28 mouse cellular contexts compared by ENCODE assay signal in genomic region chr11:19091101-19091857, GRCm38 (mm10).
DNase-seq lines count a peak whose midpoint lies in the region; ATAC-seq and TF ChIP-seq lines count a peak whose summit lies in the region.
"Had no signal": no experiment of that assay in that cellular context is flagged by ENCODE, and none has a peak within 500 bp of the region (broad histone marks: within the 10 kb centered on the region; RNA-seq: fewer than 3 reads in every experiment).

No protein-coding gene starts in this region.

- 0 out of 2 replicates have a peak, but pooled peaks cover 3% of the 10 kb centered on the region for H3K27me3 ChIP-seq in limb, embryonic 13.5 days
- no peaks in the 10 kb centered on the region for H3K27me3 ChIP-seq in limb, embryonic 10.5 days (ENCODE audit: low read depth, poor library complexity, severe bottlenecking)
- no peaks in the 10 kb centered on the region for H3K27me3 ChIP-seq in limb, embryonic 14.5 days (ENCODE audit: control insufficient read depth, insufficient read depth, low read length)
- H3K27me3 ChIP-seq: hindbrain, embryonic 15.5 days; intestine, embryonic 15.5 days; limb, embryonic 12.5 days; liver, embryonic 13.5 days; neural tube, embryonic 12.5 days had no signal

- 39% methylated on average over 15 of the region's 15 CpGs for WGBS in limb, embryonic 13.5 days
- WGBS in limb, embryonic 10.5 days = 91% methylated on average over 15 of the region's 15 CpGs
- 30% methylated on average over 15 of the region's 15 CpGs for WGBS in limb, embryonic 14.5 days

- ATAC-seq in limb, embryonic 13.5 days (ENCODE audit: low FRiP score, low read depth) = peak; percentile 84
- peak; percentile 47 for ATAC-seq in limb, embryonic 14.5 days (ENCODE audit: low FRiP score, low read depth)
- ATAC-seq: CD4-positive, CD25-positive, alpha-beta regulatory T cell, adult 4 months; forebrain, postnatal 0 days; intestine, embryonic 15.5 days; midbrain, embryonic 15.5 days had no signal

- no peaks in the 10 kb centered on the region for H3K9me3 ChIP-seq in limb, embryonic 13.5 days
- no peaks in the 10 kb centered on the region for H3K9me3 ChIP-seq in limb, embryonic 10.5 days (replicated peaks)
- no peaks in the 10 kb centered on the region for H3K9me3 ChIP-seq in limb, embryonic 14.5 days (ENCODE audit: control insufficient read depth, low read length)
- H3K9me3 ChIP-seq: embryonic facial prominence, embryonic 12.5 days; forebrain, embryonic 12.5 days; hindbrain, embryonic 15.5 days; intestine, embryonic 15.5 days; limb, embryonic 12.5 days; liver, embryonic 13.5 days; midbrain, embryonic 15.5 days; neural tube, embryonic 12.5 days had no signal

- DNase-seq in gastrocnemius, postnatal 14 days = peak; percentile 16
- no peak for DNase-seq in gastrocnemius, adult 18-20 months (ENCODE audit: low spot score)
- no peak for DNase-seq in limb, embryonic 10.5 days (ENCODE audit: low spot score)
- DNase-seq in brain, embryonic 14.5 days (ENCODE audit: low read depth) = peak; percentile 30
- peak; percentile 71 for DNase-seq in limb, embryonic 14.5 days (ENCODE audit: low spot score)
- no peak for DNase-seq in adrenal gland, postnatal 36 days
- DNase-seq in right cerebral cortex, adult 2 months (ENCODE audit: low spot score in 2 of 2) = no peak
- DNase-seq: adrenal gland, postnatal 25 days; cerebellum, adult 11 months; cerebellum, adult 9-10 months; cerebellum, postnatal 36 days; forebrain, postnatal 0 days; kidney, adult 8-10 months; kidney, postnatal 4 days; liver, embryonic 13.5 days; lung, adult 18-20 months; lung, postnatal 10 days had no signal

- H3K9ac ChIP-seq in limb, embryonic 13.5 days = no peak overlapping the region
- no peak overlapping the region for H3K9ac ChIP-seq in limb, embryonic 14.5 days (ENCODE audit: low read depth, low read length, severe bottlenecking)
- H3K9ac ChIP-seq: embryonic facial prominence, embryonic 12.5 days; forebrain, embryonic 12.5 days; forebrain, postnatal 0 days; hindbrain, embryonic 15.5 days; intestine, embryonic 15.5 days; limb, embryonic 12.5 days; liver, embryonic 13.5 days; midbrain, embryonic 15.5 days; neural tube, embryonic 12.5 days had no signal

- TF ChIP-seq CTCF in brain, embryonic 14.5 days (IDR thresholded peaks at IDR 0.05; ENCODE audit: borderline replicate concordance, extremely low read depth, insufficient read depth, insufficient read length) = no peak

- H3K27ac ChIP-seq in limb, embryonic 13.5 days = peak overlapping the region; percentile 48; the same call in 1 of the 2 replicates
- no peak overlapping the region for H3K27ac ChIP-seq in limb, embryonic 10.5 days
- no peak overlapping the region; the same call in 1 of the 2 replicates for H3K27ac ChIP-seq in limb, embryonic 14.5 days (replicated peaks; ENCODE audit: low read depth, low read length)
- H3K27ac ChIP-seq: embryonic facial prominence, embryonic 12.5 days; forebrain, embryonic 12.5 days; hindbrain, embryonic 15.5 days; intestine, embryonic 15.5 days; kidney, postnatal 0 days; limb, embryonic 12.5 days; liver, embryonic 13.5 days; macrophage; midbrain, embryonic 15.5 days; neural tube, embryonic 12.5 days had no signal

- peaks cover 32% of the 10 kb centered on the region for H3K4me1 ChIP-seq in limb, embryonic 13.5 days
- 0 out of 2 replicates have a peak, but pooled peaks cover 2% of the 10 kb centered on the region for H3K4me1 ChIP-seq in limb, embryonic 10.5 days
- H3K4me1 ChIP-seq in limb, embryonic 14.5 days (ENCODE audit: control insufficient read depth, insufficient read depth, low read length) = peaks cover 11% of the 10 kb centered on the region
- H3K4me1 ChIP-seq: embryonic facial prominence, embryonic 12.5 days; hindbrain, embryonic 15.5 days; intestine, embryonic 15.5 days; liver, embryonic 13.5 days; neural tube, embryonic 12.5 days had no signal

- H3K4me2 ChIP-seq in limb, embryonic 13.5 days (replicated peaks) = peak overlapping the region; percentile 48
- peak overlapping the region; percentile 40 for H3K4me2 ChIP-seq in limb, embryonic 14.5 days (replicated peaks; ENCODE audit: low read depth, low read length, severe bottlenecking)
- H3K4me2 ChIP-seq: embryonic facial prominence, embryonic 12.5 days; forebrain, embryonic 12.5 days; hindbrain, embryonic 15.5 days; intestine, embryonic 15.5 days; limb, embryonic 12.5 days; liver, embryonic 13.5 days; midbrain, embryonic 15.5 days; neural tube, embryonic 12.5 days had no signal

- intact Hi-C loops in gastrocnemius, postnatal 14 days (cut with DNase I; ENCODE audit: low total_unique reads) = no loop called here

- no peak for TF ChIP-seq POLR2A in brain, embryonic 14.5 days (IDR thresholded peaks at IDR 0.05; ENCODE audit: borderline replicate concordance, extremely low read depth, insufficient read depth, insufficient read length, poor library complexity, severe bottlenecking)
- TF ChIP-seq POLR2A in limb, embryonic 14.5 days (IDR thresholded peaks at IDR 0.05; ENCODE audit: borderline replicate concordance, extremely low read depth, insufficient read depth, insufficient read length) = no peak

- H3K36me3 ChIP-seq in limb, embryonic 13.5 days = no peaks in the 10 kb centered on the region
- no peaks in the 10 kb centered on the region for H3K36me3 ChIP-seq in limb, embryonic 10.5 days
- H3K36me3 ChIP-seq in limb, embryonic 14.5 days (ENCODE audit: control insufficient read depth, insufficient read depth, low read length) = no peaks in the 10 kb centered on the region
- H3K36me3 ChIP-seq: embryonic facial prominence, embryonic 12.5 days; forebrain, embryonic 12.5 days; hindbrain, embryonic 15.5 days; intestine, embryonic 15.5 days; limb, embryonic 12.5 days; liver, embryonic 13.5 days; midbrain, embryonic 15.5 days; neural tube, embryonic 12.5 days had no signal

- no peak overlapping the region for H3K4me3 ChIP-seq in limb, embryonic 13.5 days
- no peak overlapping the region for H3K4me3 ChIP-seq in limb, embryonic 10.5 days
- H3K4me3 ChIP-seq in limb, embryonic 14.5 days (replicated peaks; ENCODE audit: low read length) = peak overlapping the region; percentile 7; the same call in 1 of the 2 replicates
- H3K4me3 ChIP-seq: embryonic facial prominence, embryonic 12.5 days; forebrain, embryonic 12.5 days; hindbrain, embryonic 15.5 days; intestine, embryonic 15.5 days; limb, embryonic 12.5 days; liver, embryonic 13.5 days; midbrain, embryonic 15.5 days; neural tube, embryonic 12.5 days had no signal

Comparison
In these comparisons a context has a peak if more than half of its experiments do, and no peak if none do; other contexts are left out.
1. DNase-seq: peak in gastrocnemius, postnatal 14 days (single experiment), brain, embryonic 14.5 days (single experiment) and limb, embryonic 14.5 days (single experiment); none in gastrocnemius, adult 18-20 months (single experiment), limb, embryonic 10.5 days (single experiment), adrenal gland, postnatal 36 days (0 of 2) and right cerebral cortex, adult 2 months (0 of 2).